1 mouse cellular context compared by ENCODE assay signal in the genomic region with DNA sequence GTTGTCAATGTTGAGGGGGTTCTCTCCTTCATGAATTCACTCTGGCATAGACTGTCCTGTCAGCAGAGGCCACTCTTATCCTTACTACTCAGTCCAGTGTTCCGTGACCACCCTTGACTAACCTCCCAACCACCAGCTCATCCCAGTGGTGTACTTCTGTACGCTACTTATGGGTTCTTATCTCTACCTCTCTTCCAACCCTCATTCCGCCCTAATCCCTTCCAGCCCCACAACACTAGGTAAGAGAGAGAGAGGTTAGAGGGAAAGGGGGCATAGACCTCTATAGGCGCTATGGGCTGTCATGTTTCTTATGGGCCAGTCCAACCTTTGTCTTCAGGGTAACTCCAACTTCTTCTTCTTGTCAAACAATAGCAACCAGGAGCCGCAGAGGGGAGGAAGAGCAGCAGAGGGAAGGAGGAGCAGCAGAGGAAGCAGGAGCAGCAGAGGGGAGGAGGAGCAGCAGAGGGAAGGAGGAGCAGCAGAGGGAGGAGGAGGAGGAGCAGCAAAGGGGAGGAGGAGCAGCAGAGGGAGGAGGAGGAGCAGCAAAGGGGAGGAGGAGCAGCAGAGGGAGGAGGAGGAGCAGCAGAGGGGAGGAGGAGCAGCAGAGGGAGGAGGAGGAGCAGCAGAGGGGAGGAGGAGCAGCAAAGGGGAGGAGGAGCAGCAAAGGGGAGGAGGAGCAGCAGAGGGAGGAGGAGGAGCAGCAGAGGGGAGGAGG.
TF ChIP-seq lines count a peak whose summit lies in the region.

No protein-coding gene starts in this region.

TF ChIP-seq in MEL, 35 proteins besides CTCF, POLR2A, EP300 and RAD21 (continued from another document):
- no peak for TF ChIP-seq MXI1 (IDR thresholded peaks at IDR 0.05; ENCODE audit: low read depth, low read length)
- TF ChIP-seq USF1 (IDR thresholded peaks at IDR 0.05; ENCODE audit: low read depth, low read length) = no peak
- no peak for TF ChIP-seq POLR2AphosphoS2 (IDR thresholded peaks at IDR 0.05; ENCODE audit: low read length)
- no peak for TF ChIP-seq MEF2A (IDR thresholded peaks at IDR 0.05; ENCODE audit: extremely low read depth, insufficient replicate concordance, low read depth, low read length, poor library complexity, severe bottlenecking)
- no peak for TF ChIP-seq TBP (IDR thresholded peaks at IDR 0.05; ENCODE audit: low read depth, low read length)
- no peak for TF ChIP-seq NELFE (IDR thresholded peaks at IDR 0.05; ENCODE audit: low read depth, low read length)
- no peak for TF ChIP-seq SMC3 (IDR thresholded peaks at IDR 0.05; ENCODE audit: low read depth, low read length)
- TF ChIP-seq POLR2AphosphoS5 (IDR thresholded peaks at IDR 0.05; ENCODE audit: borderline replicate concordance, low read depth, low read length) = no peak
- no peak for TF ChIP-seq ELF1 (IDR thresholded peaks at IDR 0.05; ENCODE audit: low read depth, low read length)
- TF ChIP-seq MYB (IDR thresholded peaks at IDR 0.05; ENCODE audit: low read depth, low read length) = no peak
- no peak for TF ChIP-seq MAFK (IDR thresholded peaks at IDR 0.05; ENCODE audit: borderline replicate concordance, low read depth, low read length)
